Mouse (Mus musculus) megakaryocyte-erythroid progenitor cell, adult 5 weeks (primary cell): ENCODE data around the gene Wdr70. TPM values are rescaled to one million over a fixed set of nuclear protein-coding genes. Genes with fewer than 3 reads are reported as not detected.

ENCODE experiments used
- polyA plus RNA-seq: library from polyadenylated mRNA; stranded (reverse); fragments of >175 nt; gene quantifications from 2 replicates; pipeline ENCODE4 v1.2.3, GENCODE M21; 2012

The Wdr70 gene
- polyA plus RNA-seq = 31.0 and 32.8 TPM in 2 replicates

DNA sequence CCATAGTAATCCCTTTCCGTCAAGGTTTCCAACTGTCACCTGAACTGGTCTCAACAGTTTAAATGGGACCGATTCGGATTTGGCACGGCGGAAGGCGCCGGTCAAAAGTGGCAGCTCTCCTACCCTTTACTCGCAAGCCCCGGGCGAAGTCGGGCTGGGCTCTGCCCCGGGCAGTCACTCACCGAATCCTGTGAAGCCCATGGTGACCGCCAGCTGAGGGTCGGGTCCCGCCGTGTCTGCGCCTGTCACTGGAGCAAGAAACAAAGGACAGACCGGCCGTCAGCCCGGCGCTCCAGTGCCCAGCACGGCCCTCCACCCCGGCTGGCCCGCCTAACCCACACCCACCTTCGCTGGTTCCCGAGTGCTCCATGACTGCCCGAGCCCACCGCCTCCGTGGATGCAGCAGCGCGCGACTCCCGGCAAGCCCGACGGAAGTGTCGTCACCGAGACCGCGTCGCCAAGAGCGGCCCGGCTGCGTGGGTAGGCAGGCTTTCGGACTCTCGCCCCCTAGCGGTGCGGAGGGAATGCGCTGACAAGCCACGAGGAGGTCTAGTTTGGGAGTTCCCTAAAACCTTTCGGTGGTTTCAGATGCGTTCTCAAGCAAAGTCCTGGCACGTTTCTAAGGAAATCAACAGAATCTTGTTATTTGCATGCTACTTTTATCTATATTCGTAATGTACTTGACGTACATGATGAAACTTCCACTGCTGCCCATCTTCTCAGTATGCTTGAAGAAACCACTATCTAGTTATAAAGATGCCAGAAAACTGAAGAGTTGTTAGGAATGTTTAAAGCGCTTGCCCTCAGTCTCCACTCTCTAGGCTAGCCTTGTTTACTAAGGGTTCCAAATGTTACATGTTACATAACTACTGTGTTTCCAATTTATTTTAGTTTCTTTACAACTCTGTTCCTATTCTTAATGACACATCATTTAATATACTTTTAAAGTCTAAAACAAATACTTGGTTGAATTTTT, at the start of gene Wdr70:
Gene Wdr70 (minus strand): TSS at position 436 of the 976 bp plus-strand sequence.

DNA sequence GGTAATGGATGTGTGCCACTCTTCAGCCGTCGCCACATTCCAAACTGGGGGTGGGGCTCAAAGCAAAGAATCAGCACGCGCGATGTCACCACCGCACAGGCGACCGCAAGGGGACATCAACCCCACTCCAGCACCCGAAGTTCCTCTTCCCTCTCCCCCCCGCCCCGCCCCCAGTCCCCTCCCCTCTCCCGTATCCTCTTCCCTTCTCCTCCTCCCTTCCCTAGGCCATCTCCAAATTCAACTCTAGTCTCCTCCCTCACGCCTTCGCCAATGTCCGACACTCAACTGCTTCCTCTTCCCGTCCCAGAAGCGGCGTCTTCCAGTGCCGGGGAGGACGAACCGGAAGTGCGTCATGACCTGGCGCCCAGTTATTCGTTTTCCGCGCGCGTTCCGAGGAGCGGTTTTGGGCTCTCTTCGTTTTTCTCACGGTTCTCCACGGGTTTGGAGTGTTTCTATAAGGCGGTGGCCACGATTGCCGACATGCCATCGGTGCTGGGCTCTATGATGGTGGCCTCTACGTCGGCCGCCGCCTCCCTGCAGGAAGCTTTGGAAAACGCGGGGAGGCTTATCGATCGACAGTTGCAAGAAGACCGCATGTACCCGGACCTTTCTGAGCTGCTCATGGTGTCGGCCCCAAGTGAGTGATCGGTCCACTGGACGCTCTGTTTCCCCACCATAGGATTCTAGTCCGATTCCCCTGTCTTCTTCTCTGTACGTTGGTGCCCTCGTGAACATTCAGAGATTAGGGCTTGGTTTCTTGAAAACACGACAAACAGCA, 10.1 kb upstream of the Wdr70 start, which contains the start of gene Nup155:
Gene Nup155 (plus strand): TSS at position 308 of the 778 bp plus-strand sequence.

Other genes starting within 250 kb of the Wdr70 start
- 1.5 and 2.5 TPM in 2 replicates for gene Nup155, start 10.1 kb upstream of the Wdr70 start, polyA plus RNA-seq
- 0.70 and 1.1 TPM in 2 replicates for gene Cplane1, start 69.9 kb upstream of the Wdr70 start, polyA plus RNA-seq